ENCODE assay signal across 8 mouse cellular contexts in the genomic region with DNA sequence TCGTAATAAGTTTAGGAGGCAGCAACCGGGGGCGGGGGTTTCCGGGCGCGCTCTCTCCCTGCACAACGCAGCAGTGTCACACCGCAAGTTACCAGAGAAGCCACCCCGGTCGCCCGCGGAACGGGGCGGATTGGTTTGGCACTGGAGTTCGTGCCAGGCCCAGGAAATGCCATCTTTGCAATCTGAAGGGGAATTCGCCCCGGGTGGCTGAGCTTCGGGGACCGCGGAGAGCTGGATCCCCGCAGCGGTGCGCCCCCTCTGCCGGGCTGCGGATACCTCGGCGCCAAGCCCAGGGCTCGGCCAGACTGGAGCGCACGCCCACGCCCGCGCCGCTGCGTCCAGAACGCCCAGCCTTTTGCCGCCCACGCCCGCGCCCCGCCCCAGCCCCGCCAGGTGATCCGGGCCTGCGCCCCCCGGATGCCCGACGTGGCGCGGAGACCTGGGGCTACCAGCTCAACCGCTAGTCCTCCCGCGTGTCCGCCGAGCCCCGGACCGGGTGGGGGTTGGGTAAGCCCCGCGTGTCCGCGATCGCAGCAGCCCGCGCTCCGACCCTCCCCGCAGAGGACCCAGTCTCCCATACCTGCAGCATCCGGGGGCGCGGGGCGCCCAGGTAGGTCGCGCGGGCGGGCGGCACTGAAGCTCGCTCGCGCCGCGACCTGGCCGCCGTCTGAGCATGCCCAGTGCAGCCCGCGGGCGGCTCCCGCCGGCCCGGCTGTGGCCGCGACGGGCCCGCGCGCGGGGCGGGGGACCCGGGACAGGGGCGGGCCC. TPM values are rescaled to one million over a fixed set of nuclear protein-coding genes. Genes with fewer than 3 reads are reported as not detected.
DNase-seq lines count a peak whose midpoint lies in the region; ATAC-seq and TF ChIP-seq lines count a peak whose summit lies in the region.

No protein-coding gene starts in this region.

- WGBS in embryonic facial prominence, embryonic 12.5 days: under 1% methylated on average over 81 of the region's 97 CpGs
- WGBS in kidney, adult 2 months: under 1% methylated on average over 97 of the region's 97 CpGs
- under 1% methylated on average over 82 of the region's 97 CpGs for WGBS in midbrain, embryonic 16.5 days
- under 1% methylated on average over 97 of the region's 97 CpGs for WGBS in stomach, embryonic 15.5 days

- H3K4me3 ChIP-seq in erythroblast, embryonic 14.5 days (replicated peaks): peak overlapping the region; percentile 55
- H3K4me3 ChIP-seq in embryonic facial prominence, embryonic 12.5 days: peak overlapping the region; percentile 87
- peak overlapping the region; percentile 96 for H3K4me3 ChIP-seq in kidney, adult 2 months (ENCODE audit: insufficient read depth, low read depth, low read length)
- peak overlapping the region; percentile 79 for H3K4me3 ChIP-seq in midbrain, embryonic 16.5 days (ENCODE audit: low read depth, low read length)
- H3K4me3 ChIP-seq in stomach, embryonic 15.5 days (replicated peaks): peak overlapping the region; percentile 89

- no peaks in the 10 kb centered on the region for H3K9me3 ChIP-seq in erythroblast, embryonic 14.5 days (ENCODE audit: control insufficient read depth, low read length)
- no peaks in the 10 kb centered on the region for H3K9me3 ChIP-seq in embryonic facial prominence, embryonic 12.5 days
- no peaks in the 10 kb centered on the region for H3K9me3 ChIP-seq in midbrain, embryonic 16.5 days (replicated peaks; ENCODE audit: control insufficient read depth, low read length, poor library complexity, severe bottlenecking)
- H3K9me3 ChIP-seq in stomach, embryonic 15.5 days: no peaks in the 10 kb centered on the region

- peak overlapping the region; percentile 97 for H3K4me2 ChIP-seq in embryonic facial prominence, embryonic 12.5 days (replicated peaks)
- peak overlapping the region; percentile 85 for H3K4me2 ChIP-seq in midbrain, embryonic 16.5 days (ENCODE audit: low read length)
- peak overlapping the region; percentile 97 for H3K4me2 ChIP-seq in stomach, embryonic 15.5 days

- peak overlapping the region; percentile 74 for H3K9ac ChIP-seq in embryonic facial prominence, embryonic 12.5 days
- H3K9ac ChIP-seq in midbrain, embryonic 16.5 days (ENCODE audit: low read depth, low read length): peak overlapping the region; percentile 81
- peak overlapping the region; percentile 79 for H3K9ac ChIP-seq in stomach, embryonic 15.5 days

- DNase-seq in heart, adult 8-10 months (ENCODE audit: low spot score): peak; percentile 21
- peak; percentile 79 for DNase-seq in kidney, adult 2 months
- peak; percentile 23 for DNase-seq in liver

- H3K27me3 ChIP-seq in erythroblast, embryonic 14.5 days (ENCODE audit: control insufficient read depth): peaks cover 50% of the 10 kb centered on the region
- peaks cover 34% of the 10 kb centered on the region for H3K27me3 ChIP-seq in embryonic facial prominence, embryonic 12.5 days
- no peaks in the 10 kb centered on the region for H3K27me3 ChIP-seq in kidney, adult 2 months (replicated peaks; ENCODE audit: control insufficient read depth, insufficient read depth, low read length)
- peaks cover 9% of the 10 kb centered on the region for H3K27me3 ChIP-seq in midbrain, embryonic 16.5 days (ENCODE audit: control insufficient read depth, insufficient read depth, low read depth, low read length)
- H3K27me3 ChIP-seq in stomach, embryonic 15.5 days (replicated peaks): no peaks in the 10 kb centered on the region

- TF ChIP-seq CTCF in kidney, adult 2 months (conservative IDR thresholded peaks at IDR 0.05; ENCODE audit: insufficient read depth, insufficient read length, low read depth, low read length): no peak

- TF ChIP-seq POLR2A in kidney, adult 2 months (IDR thresholded peaks at IDR 0.05; ENCODE audit: low read depth, low read length): no peak

- no peak overlapping the region; the same call in 1 of the 2 replicates for H3K27ac ChIP-seq in embryonic facial prominence, embryonic 12.5 days
- peak overlapping the region; percentile 93 for H3K27ac ChIP-seq in kidney, adult 2 months (ENCODE audit: insufficient read depth, low read depth, low read length)
- no peak overlapping the region for H3K27ac ChIP-seq in midbrain, embryonic 16.5 days (ENCODE audit: low read length)
- H3K27ac ChIP-seq in stomach, embryonic 15.5 days: peak overlapping the region; percentile 78

- ATAC-seq in erythroblast, adult 5-6 weeks (replicated peaks; ENCODE audit: low FRiP score, poor library complexity, severe bottlenecking): no peak
- ATAC-seq in embryonic facial prominence, embryonic 12.5 days (ENCODE audit: insufficient number of reproducible peaks, insufficient read depth, low FRiP score, low TSS enrichment): 0 out of 2 replicates have a peak, but pooled peaks have one; percentile 49
- ATAC-seq in midbrain, embryonic 16.5 days: peak; percentile 55
- peak; percentile 58 for ATAC-seq in stomach, embryonic 15.5 days (ENCODE audit: insufficient read depth, low FRiP score, low read depth)

- H3K4me1 ChIP-seq in erythroblast, embryonic 14.5 days (ENCODE audit: control insufficient read depth): peaks cover 4% of the 10 kb centered on the region
- H3K4me1 ChIP-seq in embryonic facial prominence, embryonic 12.5 days: peaks cover 16% of the 10 kb centered on the region; the same call in 1 of the 2 replicates
- peaks cover 28% of the 10 kb centered on the region for H3K4me1 ChIP-seq in kidney, adult 2 months (ENCODE audit: control insufficient read depth, insufficient read depth, low read length)
- peaks cover 10% of the 10 kb centered on the region for H3K4me1 ChIP-seq in midbrain, embryonic 16.5 days (ENCODE audit: control insufficient read depth, insufficient read depth, low read length)
- peaks cover 24% of the 10 kb centered on the region for H3K4me1 ChIP-seq in stomach, embryonic 15.5 days

- H3K36me3 ChIP-seq in erythroblast, embryonic 14.5 days (ENCODE audit: control insufficient read depth): no peaks in the 10 kb centered on the region
- no peaks in the 10 kb centered on the region for H3K36me3 ChIP-seq in embryonic facial prominence, embryonic 12.5 days
- H3K36me3 ChIP-seq in kidney, adult 2 months (ENCODE audit: control insufficient read depth, insufficient read depth, low read length): no peaks in the 10 kb centered on the region
- H3K36me3 ChIP-seq in midbrain, embryonic 16.5 days (ENCODE audit: control insufficient read depth, insufficient read depth, low read length): no peaks in the 10 kb centered on the region
- H3K36me3 ChIP-seq in stomach, embryonic 15.5 days: no peaks in the 10 kb centered on the region

RNA-seq across cellular contexts. Expression of a gene that starts 1.8 kb away (rescaled TPM):
- polyA plus RNA-seq in erythroblast, embryonic 14.5 days (2012): not detected in 2 replicates
- total RNA-seq in erythroblast, adult 5-6 weeks (2015; ENCODE audit: low replicate concordance): 0.42 TPM in 1 of 2 replicates, not detected in the other
- 0.17 TPM in 1 of 2 replicates, not detected in the other for total RNA-seq in erythroblast, adult 5-6 weeks (2017; ENCODE audit: low replicate concordance)
- polyA plus RNA-seq in embryonic facial prominence, embryonic 12.5 days (2016; fragmentation: Nextera tagmentation; extraction: Ambion mirVana): 3.7 and 6.4 TPM in 2 replicates
- 10 to 100 TPM; 37.5 to 55.7 (median 44.6) TPM for total RNA-seq in heart, adult 8-10 months (2022)
- polyA plus RNA-seq in kidney, adult 2 months (2012; rRNA removed): 17.7 and 18.1 TPM in 2 replicates
- 2.3 and 3.0 TPM in 2 replicates for polyA plus RNA-seq in midbrain, embryonic 16.5 days (2015; fragmentation: Nextera tagmentation; extraction: Ambion mirVana)
- 8.6 and 9.0 TPM in 2 replicates for polyA plus RNA-seq in stomach, embryonic 15.5 days (2015; fragmentation: Nextera tagmentation; extraction: Ambion mirVana)

Comparison
In these comparisons a context has a peak if more than half of its experiments do, and no peak if none do; other contexts are left out.
1. H3K27ac ChIP-seq: peak in kidney, adult 2 months (single experiment) and stomach, embryonic 15.5 days (single experiment); none in embryonic facial prominence, embryonic 12.5 days (single experiment) and midbrain, embryonic 16.5 days (single experiment).
2. DNase-seq: peak in every context shown above with its lines; median percentile 79 in kidney, adult 2 months; 23 in liver; 21 in heart, adult 8-10 months.
3. Peak in every context shown above with its lines, with median percentiles within 50 percentile points of each other: H3K4me3 ChIP-seq, H3K4me2 ChIP-seq and H3K9ac ChIP-seq.